Mouse (Mus musculus): ENCODE results near the gene Slc7a1.

DNA sequence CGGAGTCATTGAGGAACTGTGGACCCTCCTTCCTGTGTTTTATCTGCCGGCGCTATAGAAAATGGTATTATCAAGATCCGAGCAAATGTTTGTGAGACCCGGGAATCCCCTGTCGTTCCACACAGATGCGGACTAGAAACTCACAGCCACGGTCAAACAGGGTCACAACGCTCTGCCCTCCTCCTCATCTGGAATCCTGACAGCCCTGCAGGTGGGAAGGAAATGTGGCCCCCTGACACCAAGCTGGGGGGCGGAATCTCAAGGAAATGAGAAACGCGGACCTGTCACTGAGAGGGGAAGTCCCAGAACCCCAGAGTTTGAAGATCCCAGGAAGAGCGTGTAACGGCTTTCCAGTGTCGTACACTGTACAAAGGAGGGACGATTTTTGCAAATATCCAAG, 46.3 kb downstream of the Slc7a1 start:
- no peak for TF ChIP-seq CTCF (IDR thresholded peaks at IDR 0.05; ENCODE audit: insufficient read depth, low read length)
- TF ChIP-seq POLR2A (IDR thresholded peaks at IDR 0.05; ENCODE audit: borderline replicate concordance, extremely low read depth, low read depth, low read length) = no peak

Data from lung, adult 2 months (tissue).